Mouse (Mus musculus) left cerebral cortex, adult 9 months (tissue): ENCODE measurements around the gene Nrxn3.

Source experiments
- DNase-seq, 2 experiments: peaks; one replicate each; pipeline ENCODE4 v3.0.0; 2022; ENCODE audit warnings: low spot score in 2 of 2

Gene Nrxn3

DNA sequence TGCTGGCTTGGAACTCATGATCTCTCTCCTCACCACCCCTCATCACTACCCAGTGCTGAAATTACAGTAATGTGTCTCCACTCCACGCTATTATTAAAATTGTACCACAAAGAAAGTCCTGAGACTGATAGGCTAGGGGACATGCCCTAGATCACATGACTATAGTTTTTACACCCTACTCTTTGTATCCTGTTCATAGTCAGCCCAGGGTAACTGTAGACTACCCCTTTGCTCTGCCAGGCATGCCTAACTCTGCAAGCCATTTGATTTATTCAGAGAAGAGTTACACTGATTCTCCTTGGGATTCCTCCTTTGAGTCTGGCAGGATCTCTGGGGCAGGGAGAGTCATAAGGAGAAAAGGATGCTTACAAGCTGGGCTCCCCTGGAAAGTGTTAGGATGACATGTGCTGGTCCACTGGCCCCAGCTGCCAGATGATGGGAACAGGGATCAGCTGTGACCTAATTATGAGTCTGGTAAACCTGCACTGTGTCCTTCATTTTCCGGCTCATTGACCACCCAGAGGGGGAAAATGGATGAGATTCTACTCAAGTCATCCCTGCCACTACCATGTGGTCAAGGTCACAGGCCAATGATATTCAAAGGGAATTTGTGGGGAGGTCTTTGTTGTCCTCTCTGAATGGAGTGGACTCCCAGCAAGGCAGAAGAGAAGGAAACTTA lies 318.9 kb downstream of the Nrxn3 start:
- DNase-seq: no peak

DNA sequence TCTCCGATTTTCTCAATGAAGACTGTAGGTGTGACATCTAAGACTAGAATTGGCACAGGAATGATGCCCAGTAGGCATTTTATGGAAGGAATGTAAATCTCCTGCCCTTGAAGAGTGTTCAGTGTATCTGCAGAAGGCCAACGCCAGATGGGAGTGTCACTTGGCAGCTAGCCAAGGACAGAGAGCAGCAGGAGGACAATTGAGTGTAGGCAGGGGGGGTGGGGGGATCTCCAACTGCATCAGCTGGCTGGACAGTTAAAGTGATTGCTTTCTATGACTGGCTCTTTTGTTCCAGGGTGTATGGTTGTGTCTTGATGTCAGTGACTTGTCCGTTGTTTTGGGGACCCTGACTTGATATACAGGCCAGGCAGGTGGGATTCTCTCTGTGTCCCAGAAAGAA lies 326.6 kb downstream of the Nrxn3 start:
- DNase-seq: no peak

DNA sequence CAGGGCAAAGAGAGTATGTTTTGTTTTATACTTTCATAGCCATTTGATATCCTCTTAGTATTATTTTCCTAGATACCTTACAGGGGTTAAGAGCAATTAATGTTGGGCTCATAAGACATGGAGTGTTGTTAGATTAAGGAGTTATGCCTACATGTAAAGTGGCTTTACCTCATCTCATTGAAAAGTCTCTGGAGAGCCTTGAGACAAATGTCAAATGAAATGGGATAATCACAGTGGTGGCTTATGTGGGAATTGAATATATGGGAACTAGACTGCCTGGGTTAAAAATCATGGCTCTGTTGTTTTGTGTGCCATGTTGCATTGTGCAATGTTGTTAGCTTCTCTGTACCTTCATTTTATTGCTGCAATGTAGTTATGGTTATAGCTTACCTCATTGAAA lies 327.0 kb downstream of the Nrxn3 start:
- DNase-seq: no peak

DNA sequence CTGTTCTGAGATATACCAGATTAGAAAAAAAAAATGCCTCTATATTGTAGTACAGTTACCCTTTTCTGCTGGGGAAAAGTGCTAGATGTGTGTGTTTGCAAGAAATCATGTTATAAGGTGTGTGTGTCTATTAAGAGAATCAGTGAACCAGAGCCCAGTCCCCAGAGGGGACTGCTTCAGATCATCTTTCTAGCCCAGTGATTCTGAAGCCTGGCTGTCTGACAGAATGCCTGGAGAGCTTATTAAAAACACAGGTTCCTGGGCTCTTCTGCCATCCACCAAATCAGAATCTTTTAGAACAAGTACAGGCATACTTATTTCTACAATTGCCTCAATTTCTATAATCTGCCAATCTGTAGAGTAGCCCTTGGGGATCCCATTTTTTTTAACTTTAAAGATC lies 349.8 kb downstream of the Nrxn3 start:
- DNase-seq: no peak

DNA sequence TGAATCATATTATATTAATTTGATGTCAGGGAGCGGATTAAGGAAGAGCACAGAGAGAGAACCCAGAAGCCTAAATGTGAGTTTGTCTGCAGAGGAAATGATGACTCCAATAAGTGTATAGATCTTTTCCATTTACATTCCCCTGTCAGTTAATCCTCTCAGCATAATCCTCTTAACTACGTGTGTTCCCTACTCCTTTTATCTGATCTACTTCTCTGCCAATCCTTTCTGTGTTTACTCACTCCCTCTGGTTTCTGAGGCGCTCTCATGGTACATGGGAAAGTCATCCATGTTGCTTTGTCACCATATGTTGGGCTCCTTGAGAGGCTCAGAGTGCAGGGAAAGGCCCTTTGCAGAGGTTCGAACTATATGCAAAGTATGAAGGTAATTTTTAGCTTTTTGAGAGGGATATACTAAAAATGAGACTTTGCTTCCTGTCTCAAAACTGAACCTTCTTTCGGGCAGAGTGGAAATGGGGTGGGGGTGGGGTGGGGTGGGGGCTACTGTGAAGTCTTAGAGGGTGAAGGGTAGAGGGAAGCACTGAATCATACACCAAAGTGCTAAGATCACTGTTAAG lies 350.6 kb downstream of the Nrxn3 start:
- no peak for DNase-seq

DNA sequence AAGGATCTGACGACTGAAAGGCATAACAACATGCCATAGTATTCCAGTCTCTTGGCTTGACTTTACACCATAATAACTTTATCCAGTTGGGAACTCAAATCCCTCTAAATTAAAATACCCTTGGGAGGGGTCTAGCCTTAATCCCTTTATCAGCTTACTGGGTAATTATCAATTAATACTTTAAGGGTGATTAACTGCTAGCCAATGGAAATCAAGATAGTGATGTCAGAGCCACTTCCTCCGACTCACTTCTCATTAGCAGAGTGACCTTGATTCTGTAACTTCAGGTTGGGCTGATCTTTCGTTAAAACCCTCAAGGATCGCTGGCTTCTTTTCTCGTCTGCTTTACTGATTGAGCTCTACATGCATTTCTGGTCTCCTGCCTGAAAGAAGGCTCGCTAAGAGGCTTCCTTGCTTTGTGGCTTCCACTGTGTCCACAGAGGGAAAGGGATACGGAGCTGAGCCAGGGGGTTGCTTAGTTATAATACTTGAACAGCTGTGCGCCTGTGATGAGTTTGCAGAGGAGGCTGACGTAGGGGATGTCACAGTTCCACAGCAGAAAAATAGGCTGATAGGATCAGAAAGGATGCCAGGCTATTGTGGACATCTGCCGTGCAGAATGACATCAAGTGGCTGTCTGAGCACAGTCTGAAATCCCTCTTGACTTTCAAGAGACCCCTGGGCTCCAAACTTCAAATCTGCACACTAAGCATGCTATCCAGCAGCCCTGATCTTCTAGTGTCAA lies 352.0 kb downstream of the Nrxn3 start:
- peak in 1 of 2 experiments; percentile 42 for DNase-seq

DNA sequence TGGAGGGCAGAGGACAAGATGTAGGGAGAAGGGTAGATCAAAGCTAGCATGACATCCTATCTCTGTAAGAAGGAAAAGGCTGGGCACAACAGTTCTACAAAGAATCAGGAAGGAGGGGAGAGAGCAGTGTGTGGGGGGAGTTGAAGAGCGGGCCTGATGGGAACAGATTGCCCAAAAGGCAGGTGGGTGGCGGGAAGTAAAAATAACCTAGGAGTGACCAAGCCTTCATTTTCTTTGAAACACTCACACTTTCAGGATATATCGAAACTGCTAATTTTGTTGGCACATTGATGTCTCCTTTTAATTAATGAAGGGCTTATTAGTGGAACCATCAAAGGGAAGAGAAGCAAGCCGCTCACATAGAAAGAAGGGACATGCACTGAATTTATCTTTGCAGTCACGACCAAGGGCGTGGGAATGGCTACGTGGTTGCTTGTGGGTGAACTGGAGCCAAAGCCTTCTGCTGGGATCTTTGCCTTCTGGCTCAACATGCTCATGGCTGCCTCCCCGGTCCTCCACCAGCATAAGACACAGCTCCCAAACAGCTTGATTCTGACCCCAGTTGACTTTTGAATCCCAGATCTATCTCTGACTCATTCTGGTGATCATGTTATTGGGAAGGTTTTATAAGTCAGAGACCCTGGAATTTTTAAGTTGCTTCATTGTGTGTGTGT lies 371.3 kb downstream of the Nrxn3 start:
- peak; percentile 44 to 75 for DNase-seq

DNA sequence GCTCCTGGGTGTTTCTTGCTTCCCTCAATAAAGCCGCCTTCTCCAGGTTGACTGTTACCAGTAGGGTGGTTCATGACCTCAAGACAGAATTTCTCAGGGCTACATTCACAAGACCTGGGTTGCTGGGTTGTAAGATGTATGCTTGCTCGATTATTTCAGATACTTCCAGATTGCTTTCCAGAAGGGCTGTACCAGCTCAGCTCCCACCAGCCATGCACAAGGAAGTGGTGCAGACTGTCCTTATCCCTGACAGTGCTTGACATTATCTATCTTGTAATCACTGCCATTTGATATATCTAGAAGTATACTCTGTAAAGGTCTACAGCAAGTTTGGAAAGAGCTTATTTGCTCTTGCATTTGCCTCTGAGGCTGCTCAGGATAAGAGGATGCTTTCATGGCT lies 374.9 kb downstream of the Nrxn3 start:
- DNase-seq: no peak

DNA sequence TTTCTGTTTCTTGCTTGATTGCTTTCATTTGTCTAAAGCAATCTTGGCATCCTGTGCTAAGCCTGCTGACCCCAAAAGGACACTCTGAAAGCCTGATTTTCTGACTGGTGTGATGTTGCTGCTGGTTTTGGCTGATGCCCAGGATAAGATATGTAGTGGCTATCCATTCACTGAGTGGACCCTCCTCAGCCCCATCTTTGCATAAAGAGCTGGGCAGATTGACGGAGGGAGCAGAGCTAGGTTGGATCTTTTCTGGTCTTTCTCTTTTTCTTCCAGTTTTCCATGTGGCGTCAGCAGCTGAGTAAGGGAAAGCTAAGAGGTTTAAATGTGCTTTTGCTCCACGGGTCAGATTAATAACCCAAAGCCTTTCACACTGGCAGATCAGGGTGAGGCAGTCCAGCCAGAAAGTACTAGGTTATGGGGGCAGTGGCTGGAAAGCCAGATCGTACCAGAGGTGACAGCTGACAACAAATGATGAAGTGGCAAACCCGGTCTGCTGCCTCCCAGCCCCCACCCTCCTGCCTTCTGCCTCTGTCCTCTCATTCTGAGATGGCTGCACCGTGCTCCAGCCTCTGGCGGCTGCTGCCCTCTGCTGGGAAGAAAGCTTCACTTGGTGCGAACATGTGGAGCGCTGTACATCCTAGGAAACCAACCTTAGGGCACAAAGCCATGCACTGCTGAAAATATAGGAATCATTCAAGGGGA lies 383.5 kb downstream of the Nrxn3 start:
- DNase-seq: peak; percentile 45 to 87

DNA sequence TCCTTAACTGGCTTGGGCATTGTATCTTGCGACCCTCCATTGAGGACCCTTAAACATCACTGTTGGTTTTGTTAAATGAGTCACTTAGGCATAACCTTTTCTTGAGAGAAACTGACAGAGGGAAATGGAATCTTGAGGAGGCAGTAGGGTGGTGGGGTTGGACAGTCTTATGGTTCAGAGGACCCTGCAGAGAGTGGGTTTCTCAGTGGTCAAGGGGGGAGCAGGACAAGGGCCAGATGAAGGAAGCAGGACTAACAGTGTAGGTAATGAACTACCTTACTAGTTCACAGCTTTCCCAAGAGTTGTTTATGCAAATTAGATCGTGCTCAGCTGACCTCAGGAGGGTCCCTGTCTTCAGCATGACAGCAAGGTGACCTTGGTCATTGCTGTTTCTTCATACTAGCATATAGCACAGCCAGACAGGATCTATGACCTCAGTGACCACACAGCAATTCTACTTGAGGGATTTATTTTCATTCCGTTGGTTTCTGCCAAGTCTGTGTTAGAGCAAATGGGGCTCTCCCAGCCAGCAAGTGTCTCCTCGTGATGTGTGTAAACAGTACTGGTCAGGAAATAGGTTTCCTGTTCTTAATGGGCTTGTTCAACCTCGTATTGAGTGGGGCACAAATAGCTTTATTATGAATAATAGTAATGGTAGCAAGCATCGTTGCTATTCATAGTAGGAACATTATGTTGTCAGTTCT lies 384.4 kb downstream of the Nrxn3 start:
- no peak for DNase-seq

DNA sequence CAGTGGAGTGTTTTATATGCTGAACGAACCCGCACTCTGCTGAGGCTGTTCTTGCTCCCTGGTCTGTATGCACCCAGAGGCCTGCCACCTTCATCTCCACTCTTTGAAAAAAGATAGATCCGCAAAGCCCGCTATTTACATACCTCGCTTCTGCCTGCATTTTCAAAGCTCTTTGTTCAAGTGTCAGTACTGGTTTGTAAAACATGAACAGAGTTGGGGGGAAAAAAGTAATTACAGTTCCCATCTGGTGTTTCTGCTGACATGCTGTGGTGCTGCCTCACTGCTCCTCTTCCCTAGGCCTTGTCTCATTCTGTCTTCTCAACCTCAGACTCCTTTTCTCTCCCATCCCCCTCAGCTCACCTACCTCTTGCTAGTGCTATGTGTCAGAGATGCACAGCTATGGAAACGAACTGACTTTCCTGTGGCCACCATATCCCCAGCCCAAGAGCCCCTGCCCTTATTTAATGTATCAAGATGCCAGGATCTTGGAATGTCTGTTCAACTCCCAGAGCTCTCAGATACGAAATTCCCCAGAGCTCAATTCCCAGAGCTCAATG lies 387.2 kb downstream of the Nrxn3 start:
- no peak for DNase-seq

DNA sequence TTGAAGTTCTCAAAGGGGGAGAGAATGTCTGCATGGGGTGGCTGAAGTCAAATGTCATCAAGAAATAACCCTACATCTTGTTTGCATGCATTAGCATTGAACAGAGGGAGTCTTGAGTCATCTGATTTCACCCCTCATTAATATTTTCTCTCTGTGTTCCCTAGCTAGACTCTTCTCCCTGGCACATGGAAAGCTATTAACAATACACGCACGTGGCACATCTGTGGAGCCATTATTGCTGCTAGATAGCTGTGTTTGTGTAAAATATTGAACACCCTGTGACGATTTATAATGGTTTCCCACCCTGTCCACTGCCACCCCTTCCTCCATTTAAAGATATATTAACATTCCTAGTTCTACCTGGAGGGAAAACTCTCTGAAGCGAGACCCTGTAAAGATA lies 405.9 kb downstream of the Nrxn3 start:
- DNase-seq: no peak

DNA sequence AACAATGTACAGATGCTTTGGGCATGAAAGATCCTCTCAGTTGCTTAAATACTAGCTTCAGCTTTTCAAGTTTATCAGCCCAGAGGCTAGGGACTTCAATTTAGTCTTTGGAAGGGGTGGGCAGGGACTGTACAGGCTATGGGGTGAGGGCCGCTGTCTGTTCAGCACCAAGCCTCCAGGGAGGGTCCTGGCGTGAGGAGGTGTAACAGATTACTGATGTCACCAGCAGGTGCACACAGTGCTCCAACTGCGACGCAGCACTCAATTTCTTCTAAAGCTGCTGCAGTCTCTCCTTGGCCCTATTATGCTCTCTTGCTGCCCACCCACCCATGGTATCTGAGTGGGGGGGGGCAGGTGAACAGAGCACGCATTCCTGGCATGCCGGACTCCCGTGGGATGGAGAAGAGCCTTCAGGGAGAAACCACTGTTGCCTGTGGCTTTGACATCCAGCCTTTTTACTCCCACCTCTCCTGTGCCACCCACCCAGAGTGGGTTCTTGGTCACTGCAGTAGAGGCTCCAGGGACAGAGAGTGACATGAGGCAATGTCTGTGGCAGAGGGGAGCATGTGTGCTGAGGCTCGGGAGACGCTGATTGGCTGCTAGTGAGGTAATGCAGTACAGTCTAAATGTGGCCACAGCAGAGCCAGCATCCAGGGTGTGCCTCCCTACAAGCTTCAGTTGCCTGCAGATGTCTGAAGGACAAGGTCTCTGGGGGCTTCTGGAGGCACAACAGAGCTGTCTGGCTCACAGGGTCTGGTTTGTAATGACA lies 406.6 kb downstream of the Nrxn3 start:
- peak; percentile 71 to 81 for DNase-seq

DNA sequence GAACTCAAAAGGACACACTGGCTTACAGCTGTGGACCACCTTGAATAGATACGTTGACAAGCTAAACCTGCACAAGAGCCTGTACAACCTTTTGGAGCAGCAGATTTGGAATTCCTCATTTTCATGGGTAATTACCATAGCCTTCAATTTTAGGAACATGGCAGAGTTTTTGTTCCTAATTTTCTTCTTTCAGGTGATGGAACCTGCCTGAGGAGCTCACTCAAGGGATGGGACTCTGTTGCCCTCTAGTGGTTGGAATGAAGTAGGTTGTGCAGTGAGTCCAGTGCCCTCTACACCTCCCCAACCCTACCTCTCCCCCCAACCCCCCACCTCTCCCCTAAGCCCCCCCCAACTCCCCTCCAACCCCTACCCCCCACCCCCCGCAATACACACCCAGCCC lies 411.7 kb downstream of the Nrxn3 start:
- DNase-seq: no peak

DNA sequence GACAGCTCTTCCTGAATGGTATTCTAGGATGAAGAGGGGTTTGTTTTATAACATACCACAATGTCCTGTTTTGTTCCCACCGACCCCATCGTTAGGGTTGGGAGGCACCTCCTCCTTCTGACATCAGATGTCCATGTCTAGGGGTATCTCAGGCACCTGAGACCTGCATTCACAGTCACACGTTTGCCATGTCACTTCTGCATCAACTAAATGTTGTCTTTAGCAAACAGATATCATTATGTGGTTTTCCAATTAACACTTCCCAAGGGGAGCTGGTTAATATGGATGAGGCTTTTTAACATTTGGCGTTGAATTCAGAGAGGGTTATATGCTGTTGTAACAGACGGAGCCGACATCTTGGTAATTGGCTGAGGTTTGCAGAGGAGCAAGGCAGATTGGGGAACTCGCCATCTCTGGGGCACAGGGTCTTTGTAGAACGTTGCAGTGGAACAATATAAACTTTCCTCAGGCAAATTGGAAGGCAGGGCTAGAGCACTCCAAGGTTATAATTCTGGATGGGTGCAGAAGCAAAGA lies 412.2 kb downstream of the Nrxn3 start:
- no peak for DNase-seq

DNA sequence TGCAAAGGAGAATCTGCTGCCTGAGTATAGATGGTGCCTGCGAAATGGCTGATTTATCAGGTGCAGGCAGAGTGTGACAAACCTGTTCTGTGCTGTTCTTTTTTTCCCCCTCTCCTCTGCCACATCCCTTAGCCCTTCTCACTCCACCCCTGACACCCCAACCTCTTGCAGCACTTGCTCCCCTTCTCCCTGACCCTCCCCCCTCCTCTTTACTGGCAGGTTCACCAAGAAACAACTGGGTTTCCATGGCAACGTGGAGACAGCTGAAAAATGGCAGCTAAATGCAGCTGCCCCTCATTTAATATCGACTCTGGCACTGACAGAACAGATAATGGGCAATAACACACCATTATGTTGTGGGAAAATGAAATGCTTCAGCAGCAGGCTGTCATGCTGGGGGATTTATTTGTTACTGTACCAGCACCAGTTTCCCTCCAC lies 426.3 kb downstream of the Nrxn3 start:
- no peak for DNase-seq

DNA sequence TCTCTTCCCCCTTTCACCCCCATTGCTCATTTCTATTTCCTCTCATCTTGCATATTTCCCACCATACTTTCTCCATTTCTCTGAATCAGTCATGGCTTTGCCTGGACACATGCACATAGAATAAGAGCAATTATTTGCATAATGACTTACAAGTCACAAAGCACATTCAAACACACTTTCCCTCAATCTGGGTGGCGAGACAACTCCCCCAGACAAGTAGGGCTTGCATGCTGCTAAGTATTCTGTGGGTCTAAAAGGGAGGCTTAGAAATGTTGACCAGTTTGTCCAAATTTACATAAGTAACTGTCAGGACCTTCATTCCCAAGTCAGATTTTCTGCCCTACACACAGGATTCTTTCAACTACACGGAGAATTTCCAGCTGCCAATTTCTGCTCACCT lies 426.8 kb downstream of the Nrxn3 start:
- DNase-seq: no peak

DNA sequence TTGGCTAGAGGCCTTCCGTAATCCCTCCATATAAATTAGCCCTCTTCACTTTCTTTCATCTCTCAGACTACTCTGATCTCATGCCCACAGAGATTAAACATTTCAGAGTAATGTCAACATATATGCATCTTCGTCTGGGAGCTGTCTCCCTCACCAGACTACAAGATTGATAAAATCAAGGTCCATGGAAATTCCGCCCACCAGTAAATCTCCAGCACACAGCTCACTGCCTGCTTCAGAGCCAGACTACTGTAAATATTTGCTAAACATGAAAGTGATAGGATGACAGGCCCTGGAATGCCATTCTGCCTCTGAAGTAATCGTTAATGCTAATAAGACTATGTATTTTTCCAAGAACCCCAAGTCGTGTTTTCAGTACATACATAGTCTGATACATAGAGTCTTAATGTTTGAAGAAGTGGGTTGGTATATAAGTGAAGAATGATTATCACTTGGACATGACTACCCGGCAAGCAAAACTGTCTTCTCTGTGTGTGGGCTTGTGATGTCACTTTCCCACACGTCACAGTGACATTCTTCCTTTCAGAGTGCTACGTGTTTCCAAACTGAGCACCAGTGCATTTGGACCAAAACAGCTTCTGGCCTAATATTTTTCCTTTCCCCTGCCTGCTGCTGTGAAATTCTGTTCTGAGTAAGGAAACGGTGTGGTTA lies 433.5 kb downstream of the Nrxn3 start:
- DNase-seq: no peak

DNA sequence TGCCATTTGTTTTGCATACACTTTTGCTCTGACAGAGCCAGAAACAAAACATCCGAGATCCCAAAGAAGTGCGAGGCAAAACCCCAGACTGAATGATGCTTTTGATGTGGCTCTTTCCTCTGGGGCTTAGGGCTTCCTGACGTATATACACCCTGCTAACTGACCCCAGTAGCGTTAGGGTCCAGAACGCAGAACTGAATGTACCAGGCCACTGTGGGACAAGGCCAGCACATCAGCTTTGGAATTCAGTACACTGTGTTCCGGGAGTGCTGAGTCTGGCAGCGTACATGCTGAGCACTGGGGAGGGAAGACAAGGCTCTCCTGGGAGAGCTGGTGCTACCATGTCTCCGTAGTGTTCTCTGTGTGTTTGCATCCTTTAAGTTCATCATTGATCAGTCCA lies 436.7 kb downstream of the Nrxn3 start:
- no peak for DNase-seq
